Mouse (Mus musculus): Measurements from ENCODE around the gene Gm42688.

DNA sequence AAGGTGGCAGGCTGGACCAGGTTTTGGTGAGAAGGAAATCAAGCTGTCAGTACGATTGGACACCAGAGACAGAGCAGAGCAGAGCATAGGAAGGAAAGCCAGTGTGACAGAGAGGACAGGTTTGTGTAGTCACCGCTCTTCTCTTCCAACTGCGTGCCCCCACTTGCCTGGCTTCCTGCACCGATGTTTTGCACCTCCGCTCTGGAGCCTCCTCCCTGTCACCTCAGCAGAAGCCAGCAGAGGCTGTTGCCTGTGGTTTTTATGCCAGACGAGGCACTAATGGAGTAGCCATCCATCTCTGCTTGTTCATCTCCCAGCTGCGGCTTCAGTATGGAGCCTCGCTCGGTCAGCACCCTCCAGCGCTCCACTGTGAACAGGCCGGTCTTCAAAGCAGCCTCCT is 41.5 kb downstream of the Gm42688 start:
- TF ChIP-seq CTCF (IDR thresholded peaks at IDR 0.05; ENCODE audit: borderline replicate concordance, control insufficient read depth, extremely low read depth, insufficient read depth, low read length, poor library complexity): no peak
- TF ChIP-seq POLR2A (IDR thresholded peaks at IDR 0.05; ENCODE audit: control insufficient read depth, extremely low read depth, insufficient read depth, low read length, poor library complexity): no peak

Measured in thymus, adult 2 months (tissue).